ENCODE assay signal across 8 mouse cellular contexts in genomic region chr13:93939363-93940127, GRCm38 (mm10).
A peak's percentile ranks its signal among the peaks of the same experiment; 100 is the strongest.
DNase-seq lines count a peak whose midpoint lies in the region; TF ChIP-seq lines count a peak whose summit lies in the region.

No protein-coding gene starts in this region.

- peak; percentile 16 for DNase-seq in gastrocnemius, adult 18-20 months (ENCODE audit: low spot score)
- DNase-seq in gastrocnemius, adult 8-10 months (ENCODE audit: low spot score in 2 of 2), result no peak
- DNase-seq in heart, postnatal 10 days, result peak; percentile 76 to 79
- peak; percentile 40 for DNase-seq in lung, postnatal 14 days
- no peak for DNase-seq in left cerebral cortex, postnatal 36 days (ENCODE audit: low spot score in 2 of 2)
- DNase-seq in embryo, embryonic 11 days, result no peak
- no peak for DNase-seq in left cerebral cortex, adult 18-20 months (ENCODE audit: low spot score in 2 of 2)

- no peak overlapping the region for H3K4me3 ChIP-seq in bone marrow, adult 2 months (replicated peaks; ENCODE audit: control insufficient read depth, low read depth, low read length)

- intact Hi-C loops in heart, postnatal 10 days (cut with DNase I), result no loop called here
- intact Hi-C loops in left cerebral cortex, postnatal 36 days (cut with DNase I), result loop anchor here (5.0 kb wide), 1 partner anchor 52 kb away; no protein-coding TSS in a partner anchor

- 16% methylated on average over 6 of the region's 6 CpGs for WGBS in bone marrow, adult 2 months

- peaks cover 6% of the 10 kb centered on the region for H3K4me1 ChIP-seq in bone marrow, adult 2 months (ENCODE audit: control insufficient read depth, insufficient read depth, low read length)

- H3K27ac ChIP-seq in bone marrow, adult 2 months (ENCODE audit: control insufficient read depth, insufficient read depth, low read depth, low read length, poor library complexity), result peak overlapping the region; percentile 62

- no peak for TF ChIP-seq CTCF in bone marrow, adult 2 months (IDR thresholded peaks at IDR 0.05; ENCODE audit: control insufficient read depth, insufficient read depth, low read length)

- TF ChIP-seq POLR2A in bone marrow, adult 2 months (IDR thresholded peaks at IDR 0.05; ENCODE audit: borderline replicate concordance, control insufficient read depth, low read depth, low read length), result no peak

Comparison
In these comparisons a context has a peak if more than half of its experiments do, and no peak if none do; other contexts are left out.
1. DNase-seq: peak in gastrocnemius, adult 18-20 months (single experiment), heart, postnatal 10 days (2 of 2) and lung, postnatal 14 days (single experiment); none in gastrocnemius, adult 8-10 months (0 of 2), left cerebral cortex, postnatal 36 days (0 of 2), embryo, embryonic 11 days (single experiment) and left cerebral cortex, adult 18-20 months (0 of 2).